Mouse (Mus musculus) kidney, adult 2 months (tissue): ENCODE results near the gene Eefsec. TPM values are rescaled to one million over a fixed set of nuclear protein-coding genes. Genes with fewer than 3 reads are reported as not detected.

Experiments used
- DNase-seq: peaks from one replicate; pipeline ENCODE4 v3.0.0; 2021
- H3K27ac ChIP-seq: fragments of 200-500 bp; 2 replicates; pipeline ENCODE4 v1.5.1; 2012; ENCODE audit warnings: low read depth, low read length, control low read depth, inconsistent platforms; ENCODE audit not compliant: insufficient read depth
- H3K27me3 ChIP-seq: fragments of 200-500 bp; replicated peaks from 2 replicates; pipeline ENCODE4 v1.6.1; 2012; ENCODE audit warnings: mild to moderate bottlenecking, moderate library complexity, low read length, inconsistent platforms; ENCODE audit not compliant: control insufficient read depth, insufficient read depth
- H3K36me3 ChIP-seq: fragments of 200-500 bp; 2 replicates; pipeline ENCODE4 v1.6.1; 2012; ENCODE audit warnings: mild to moderate bottlenecking, moderate library complexity, low read length, inconsistent platforms; ENCODE audit not compliant: control insufficient read depth, insufficient read depth
- H3K4me1 ChIP-seq: fragments of 200-500 bp; 2 replicates; pipeline ENCODE4 v1.6.1; 2011; ENCODE audit warnings: low read length; ENCODE audit not compliant: control insufficient read depth, insufficient read depth
- H3K4me3 ChIP-seq: fragments of 200-500 bp; 2 replicates; pipeline ENCODE4 v1.5.1; 2011; ENCODE audit warnings: mild to moderate bottlenecking, low read depth, low read length, control low read depth; ENCODE audit not compliant: insufficient read depth
- CTCF ChIP-seq: fragments of 200-500 bp; conservative IDR thresholded peaks from 2 replicates; pipeline ENCODE4 v1.5.1; 2011; ENCODE audit warnings: low read depth, mild to moderate bottlenecking, control low read depth, low read length, moderate library complexity, mixed read lengths; ENCODE audit not compliant: insufficient read depth, insufficient read length
- POLR2A ChIP-seq: fragments of 200-500 bp; IDR thresholded peaks from one replicate; pipeline ENCODE4 v1.6.1; 2011; ENCODE audit warnings: low read depth, low read length, control low read depth
- WGBS: fragments of 180-500 bp; shearing (Covaris S2); methylation state at CpG from one replicate; pipeline ENCODE4 v1.1.7; 2018; 5-methylcytosine and 5-hydroxymethylcytosine counted together
- polyA plus RNA-seq: library from polyadenylated mRNA; depleted of rRNA; stranded (reverse); fragments of >200 nt; gene quantifications from 2 replicates; pipeline ENCODE4 v1.2.3, GENCODE M21; 2012

Eefsec gene
- polyA plus RNA-seq, 1 experiment = 32.5 TPM

DNA sequence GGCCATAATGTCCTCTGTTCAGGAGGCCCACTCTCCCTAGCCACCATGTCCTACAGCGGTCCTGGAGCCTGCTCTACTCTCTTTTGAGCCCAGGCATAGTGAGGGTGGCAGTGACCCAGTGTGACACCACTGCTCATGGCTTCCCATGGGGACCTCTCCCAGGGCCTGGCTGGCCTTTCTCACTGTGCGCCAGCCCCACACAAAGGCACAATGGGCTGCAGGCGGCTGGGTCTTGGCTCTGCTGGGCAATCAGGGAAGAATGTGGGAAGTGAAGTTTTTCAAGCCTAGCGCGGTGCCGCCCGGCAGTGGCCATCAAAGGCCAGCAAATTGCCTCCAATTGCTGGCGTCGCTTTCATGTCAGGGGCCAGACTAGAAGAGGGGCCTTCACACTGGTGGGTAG is 184.2 kb downstream of the Eefsec start:
- TF ChIP-seq CTCF = no peak
- no peak for TF ChIP-seq POLR2A
- Histone ChIP-seq H3K4me1 (no peaks in the 10 kb centered on the region), H3K27me3 (no peaks in the 10 kb centered on the region), H3K36me3 (no peaks in the 10 kb centered on the region), H3K27ac (no peak overlapping the region), H3K4me3 (no peak overlapping the region)
- WGBS = 82% methylated on average over 9 of the region's 9 CpGs
- DNase-seq = no peak

- no peak for TF ChIP-seq POLR2A
- TF ChIP-seq CTCF = no peak
- 97% methylated on average over 3 of the region's 3 CpGs for WGBS
- no peaks in the 10 kb centered on the region for H3K27me3 ChIP-seq
- no peak for DNase-seq
- no peak overlapping the region for H3K4me3 ChIP-seq
- no peak overlapping the region for H3K27ac ChIP-seq
- no peaks in the 10 kb centered on the region for H3K4me1 ChIP-seq
- H3K36me3 ChIP-seq = no peaks in the 10 kb centered on the region
These were observed 185.7 kb downstream of the Eefsec start for GRCm38 (mm10) chr6:88260645-88261044.

- H3K27me3 ChIP-seq = no peaks in the 10 kb centered on the region
- WGBS = 86% methylated on average over 3 of the region's 3 CpGs
- TF ChIP-seq CTCF = no peak
- no peak for TF ChIP-seq POLR2A
- DNase-seq = no peak
- no peak overlapping the region for H3K4me3 ChIP-seq
- H3K27ac ChIP-seq = no peak overlapping the region
- no peaks in the 10 kb centered on the region for H3K4me1 ChIP-seq
- no peaks in the 10 kb centered on the region for H3K36me3 ChIP-seq
These were observed 186.7 kb downstream of the Eefsec start for GRCm38 (mm10) chr6:88259621-88260020.

GRCm38 (mm10) chr6:88255435-88255834 is 190.9 kb downstream of the Eefsec start:
- TF ChIP-seq CTCF = no peak
- no peak for TF ChIP-seq POLR2A
- Histone ChIP-seq H3K27me3 (no peaks in the 10 kb centered on the region), H3K27ac (no peak overlapping the region), H3K4me3 (no peak overlapping the region), H3K4me1 (no peaks in the 10 kb centered on the region), H3K36me3 (no peaks in the 10 kb centered on the region)
- DNase-seq = no peak
- WGBS = 86% methylated on average over 4 of the region's 4 CpGs

DNA sequence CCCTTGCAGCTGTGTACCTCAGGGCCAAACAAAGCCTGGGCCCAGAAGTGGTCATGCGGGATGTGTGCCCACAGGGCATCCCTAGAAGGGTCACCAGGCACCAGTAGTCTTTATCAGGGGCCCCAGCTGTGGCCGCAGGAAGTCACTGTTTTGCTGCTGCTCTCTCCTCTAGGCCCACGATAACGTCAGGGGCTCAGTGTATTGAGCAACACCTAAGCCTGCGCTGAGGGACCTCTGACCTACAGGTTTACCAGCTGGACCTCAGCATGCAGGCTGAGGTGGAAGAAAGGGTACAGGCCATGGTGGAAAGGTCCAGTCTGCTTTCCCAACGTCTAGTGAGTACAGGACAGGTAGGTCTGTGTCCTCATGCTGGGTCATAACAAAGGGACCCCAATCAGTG is 192.3 kb downstream of the Eefsec start:
- WGBS = 78% methylated on average over 6 of the region's 6 CpGs
- H3K4me3 ChIP-seq = no peak overlapping the region
- no peaks in the 10 kb centered on the region for H3K36me3 ChIP-seq
- H3K4me1 ChIP-seq = no peaks in the 10 kb centered on the region
- DNase-seq = no peak
- H3K27me3 ChIP-seq = no peaks in the 10 kb centered on the region
- no peak for TF ChIP-seq POLR2A
- no peak for TF ChIP-seq CTCF
- no peak overlapping the region for H3K27ac ChIP-seq

- Histone ChIP-seq H3K4me1 (no peaks in the 10 kb centered on the region), H3K27ac (no peak overlapping the region), H3K4me3 (no peak overlapping the region), H3K36me3 (no peaks in the 10 kb centered on the region), H3K27me3 (no peaks in the 10 kb centered on the region)
- WGBS = 85% methylated on average over 7 of the region's 7 CpGs
- no peak for DNase-seq
- TF ChIP-seq POLR2A = no peak
These were observed 194.4 kb downstream of the Eefsec start for GRCm38 (mm10) chr6:88251798-88252478.

- Histone ChIP-seq H3K4me3 (no peak overlapping the region), H3K36me3 (no peaks in the 10 kb centered on the region), H3K4me1 (no peaks in the 10 kb centered on the region), H3K27me3 (no peaks in the 10 kb centered on the region), H3K27ac (no peak overlapping the region)
- DNase-seq = no peak
- TF ChIP-seq CTCF (no peak), POLR2A (no peak)
- 100% methylated on average over 1 of the region's 1 CpGs for WGBS
These were observed 194.9 kb downstream of the Eefsec start for GRCm38 (mm10) chr6:88251396-88251795.

DNA sequence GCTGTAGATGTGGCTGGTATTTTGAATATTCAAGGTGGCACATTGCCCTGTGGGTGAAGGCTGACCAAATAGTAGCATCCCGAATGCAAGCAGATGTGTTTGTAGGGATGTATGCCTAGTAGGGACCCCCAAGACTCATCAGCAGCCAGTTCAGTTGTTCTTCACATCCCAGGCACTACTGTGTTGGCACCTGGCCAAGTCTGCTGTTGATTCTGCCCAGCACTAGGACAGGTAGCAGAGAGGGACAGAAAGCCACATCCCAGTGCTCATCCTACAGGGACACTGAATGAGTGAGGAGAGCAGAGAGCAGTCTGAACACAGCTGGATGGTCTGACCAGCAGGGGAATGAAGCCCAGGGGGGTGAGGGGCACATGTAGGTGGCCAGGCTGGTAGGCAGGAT is 197.1 kb downstream of the Eefsec start:
- no peak for TF ChIP-seq POLR2A
- TF ChIP-seq CTCF = no peak
- no peaks in the 10 kb centered on the region for H3K36me3 ChIP-seq
- H3K27ac ChIP-seq = no peak overlapping the region
- no peaks in the 10 kb centered on the region for H3K27me3 ChIP-seq
- H3K4me1 ChIP-seq = no peaks in the 10 kb centered on the region
- WGBS = 78% methylated on average over 1 of the region's 1 CpGs
- DNase-seq = no peak
- no peak overlapping the region for H3K4me3 ChIP-seq
